Mouse (Mus musculus) myocyte (in vitro differentiated cells): ENCODE data around the gene Sez6.

Experiments
- E2F4 ChIP-seq: IDR thresholded peaks from one replicate; pipeline ENCODE4 v1.6.1; 2011; ENCODE audit warnings: mild to moderate bottlenecking, control low read depth, moderate library complexity; ENCODE audit not compliant: insufficient read depth
- MAX ChIP-seq: IDR thresholded peaks from one replicate; pipeline ENCODE4 v1.6.1; 2011; ENCODE audit warnings: low read depth, mild to moderate bottlenecking, control low read depth
- MYOD1 ChIP-seq, 3 experiments: IDR thresholded peaks; one replicate each; pipeline ENCODE4 v1.6.1; 2011; ENCODE audit warnings: control low read depth in 2 of 3, low read depth in 2 of 3, mild to moderate bottlenecking in 2 of 3, moderate library complexity in 1 of 3; ENCODE audit not compliant: insufficient read length in 2 of 3, control insufficient read depth in 1 of 3
- MYOG ChIP-seq, 3 experiments: IDR thresholded peaks; one replicate each; pipeline ENCODE4 v1.6.1; 2011; ENCODE audit warnings: control low read depth in 2 of 3, low read depth in 2 of 3, mild to moderate bottlenecking in 2 of 3; ENCODE audit not compliant: insufficient read length in 2 of 3, control insufficient read depth in 1 of 3, insufficient read depth in 1 of 3
- POLR2A ChIP-seq: IDR thresholded peaks from one replicate; pipeline ENCODE4 v1.6.1; 2011; ENCODE audit warnings: low read depth, mild to moderate bottlenecking, control low read depth, moderate library complexity; ENCODE audit not compliant: insufficient read length
- POLR2AphosphoS2 ChIP-seq: IDR thresholded peaks from one replicate; pipeline ENCODE4 v1.6.1; 2011; ENCODE audit warnings: low read depth, control low read depth; ENCODE audit not compliant: insufficient read length
- REST ChIP-seq: IDR thresholded peaks from one replicate; pipeline ENCODE4 v1.6.1; 2011; ENCODE audit warnings: mild to moderate bottlenecking, control low read depth, moderate library complexity; ENCODE audit not compliant: insufficient read depth, insufficient read length
- USF1 ChIP-seq: IDR thresholded peaks from one replicate; pipeline ENCODE4 v1.6.1; 2011; ENCODE audit warnings: low read depth, mild to moderate bottlenecking, control low read depth, moderate library complexity

- TF ChIP-seq MYOG (IDR thresholded peaks at IDR 0.05; ENCODE audit: control insufficient read depth in 1 of 3, insufficient read depth in 1 of 3, insufficient read length in 2 of 3, low read depth in 2 of 3) (no peak), E2F4 (no peak), USF1 (no peak), POLR2A (no peak), MAX (no peak), POLR2AphosphoS2 (no peak), MYOD1 (IDR thresholded peaks at IDR 0.05; ENCODE audit: control insufficient read depth in 1 of 3, insufficient read length in 2 of 3, low read depth in 2 of 3) (no peak), REST (no peak)
Observed at GRCm38 (mm10) chr11:77968786-77969185, 38.2 kb downstream of the Sez6 start.
